Mouse (Mus musculus) left cerebral cortex, adult 2 months (tissue): Measurements from ENCODE around the gene Mageb16. TPM values are rescaled to one million over a fixed set of nuclear protein-coding genes. Genes with fewer than 3 reads are reported as not detected.

Experiments
- DNase-seq, 2 experiments: peaks; one replicate each; pipeline ENCODE4 v3.0.0; 2021 to 2022; ENCODE audit warnings: low spot score in 2 of 2, mixed read lengths in 1 of 2; ENCODE audit errors: extremely low spot score in 1 of 2
- H3K27ac ChIP-seq: fragments of 200-600 bp; 2 replicates; pipeline ENCODE4 v1.8.1; 2022
- H3K4me3 ChIP-seq: fragments of 200-600 bp; 2 replicates; pipeline ENCODE4 v1.8.1; 2022
- CTCF ChIP-seq: fragments of 200-600 bp; IDR thresholded peaks from 2 replicates; pipeline ENCODE4 v1.8.1; 2022; ENCODE audit warnings: antibody characterized with exemption, mild to moderate bottlenecking, moderate library complexity
- intact Hi-C: fragments of 180-260 bp; cut with DNase I; formaldehyde crosslinking; loops from one replicate; pipeline ENCODE4 v1.15.1; 2025
- long read RNA-seq, 2 experiments: library from polyadenylated mRNA; stranded (forward); transcript quantifications; one replicate each; pipeline ENCODE4 v2.0.0; 2021; ENCODE audit warnings: borderline mapping rate in 2 of 2
- total RNA-seq, 2 experiments: library from RNA; stranded (reverse); gene quantifications; 2 replicates each; pipeline ENCODE4 v1.2.3; 2021

The Mageb16 gene
- 1 to 10 TPM in 1 of 2 experiments, under 1 TPM in 1; 0.59 to 1.2 TPM for total RNA-seq
- long read RNA-seq, experiment 1 = 0 reads
- long read RNA-seq, experiment 2 = 0 reads

DNA sequence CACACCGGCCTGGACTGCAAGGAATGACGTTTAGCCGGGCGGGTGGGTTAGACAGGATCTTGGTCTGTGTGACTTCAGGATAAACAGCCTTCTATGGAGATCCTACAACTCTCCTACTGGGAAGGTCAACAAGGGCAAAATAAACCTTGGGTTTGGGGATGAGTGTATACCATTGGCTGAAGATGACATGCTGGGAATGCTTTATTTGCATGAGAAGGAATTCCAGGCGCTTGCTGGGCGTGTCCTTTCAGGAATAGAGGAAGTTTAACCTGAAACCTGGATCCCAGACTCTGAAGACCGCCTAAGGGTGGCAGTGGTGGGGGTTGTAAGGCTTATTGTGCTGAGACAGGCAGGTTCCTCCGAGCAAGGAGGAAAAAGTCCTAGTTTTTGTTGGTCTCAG, at the start of gene Mageb16:
Gene Mageb16 (minus strand): TSS at position 25 of the 400 bp plus-strand sequence.
- no peak for TF ChIP-seq CTCF
- no peak within 1 kb of the TSS for H3K4me3 ChIP-seq
- intact Hi-C loops = no loop called here
- DNase-seq = no peak
- no peak within 1 kb of the TSS for H3K27ac ChIP-seq

DNA sequence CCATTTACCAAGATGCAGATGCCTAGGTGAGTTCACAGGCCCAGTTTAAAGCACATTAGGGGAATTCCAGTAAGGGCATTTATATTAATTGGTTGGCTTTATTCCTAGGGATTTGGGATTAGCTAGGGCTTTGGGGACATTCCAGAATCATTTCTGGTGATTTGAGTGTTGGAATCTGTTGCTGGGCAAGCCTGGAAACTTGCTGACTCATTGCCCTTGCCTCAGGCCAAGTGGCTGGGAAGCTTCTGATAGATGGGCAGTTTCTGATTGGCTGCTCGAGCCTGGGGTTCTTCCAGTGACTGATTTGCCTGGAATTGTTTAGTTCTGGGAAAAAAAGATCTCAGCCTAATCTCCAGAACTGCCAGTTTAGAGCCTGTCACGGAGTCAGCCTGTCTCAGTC, 20.1 kb downstream of the Mageb16 start:
- no peak overlapping the region for H3K4me3 ChIP-seq
- intact Hi-C loops = no loop called here
- H3K27ac ChIP-seq = no peak overlapping the region
- no peak for DNase-seq
- no peak for TF ChIP-seq CTCF

DNA sequence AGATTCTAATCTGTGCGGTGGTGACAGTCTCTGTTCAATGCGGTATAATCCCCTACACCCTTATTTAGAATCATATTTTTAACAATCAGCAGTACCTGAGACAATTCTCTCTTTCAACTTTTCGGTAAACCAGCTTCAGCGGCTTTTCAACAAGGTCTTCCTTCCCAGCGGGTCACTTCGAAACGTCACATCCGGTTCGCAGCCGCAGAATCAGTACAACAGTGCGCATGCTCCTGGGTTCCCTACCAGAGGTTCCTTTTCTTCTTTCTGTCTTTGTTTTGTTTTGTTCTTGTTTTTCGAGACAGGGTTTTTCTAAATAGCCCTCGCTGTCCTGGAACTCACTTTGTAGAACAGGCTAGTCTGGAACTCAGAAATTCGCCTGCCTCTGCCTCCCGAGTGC, 35.8 kb downstream of the Mageb16 start:
- intact Hi-C loops = no loop called here
- DNase-seq = no peak
- no peak for TF ChIP-seq CTCF

DNA sequence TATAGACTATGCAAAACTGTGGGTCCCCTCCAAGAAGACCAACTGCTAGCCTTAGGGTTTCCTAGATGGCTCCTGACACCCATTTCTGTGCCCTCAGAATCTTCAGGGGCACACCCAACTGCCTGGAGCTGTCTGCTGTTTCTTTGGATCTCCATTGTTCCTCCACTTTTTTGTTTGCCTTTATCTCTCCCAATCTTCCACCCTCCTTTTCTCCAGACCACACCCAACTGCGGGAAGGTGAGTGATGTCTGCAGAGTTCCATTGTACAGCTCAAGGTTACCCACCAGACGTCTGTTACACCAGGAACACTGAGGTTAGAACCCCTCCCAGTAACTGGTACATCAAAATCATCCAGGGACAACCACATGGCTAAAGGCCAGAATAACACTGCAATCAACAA, 64.8 kb downstream of the Mageb16 start:
- intact Hi-C loops = no loop called here
- no peak for TF ChIP-seq CTCF
- H3K27ac ChIP-seq = no peak overlapping the region
- DNase-seq = no peak
- H3K4me3 ChIP-seq = no peak overlapping the region

More for the DNA sequence above, 35.8 kb downstream of the Mageb16 start:
- Histone ChIP-seq H3K4me3 (no peak overlapping the region), H3K27ac (no peak overlapping the region)

Other genes with a start within 250 kb of the Mageb16 start
- 1 to 10 TPM in 1 of 2 experiments, under 1 TPM in 1; 0.75 to 1.1 TPM for gene Gm7173, start 154.2 kb downstream of the Mageb16 start, total RNA-seq